Mouse (Mus musculus): ENCODE results near the gene Ip6k3. TPM values are rescaled to one million over a fixed set of nuclear protein-coding genes. Genes with fewer than 3 reads are reported as not detected.
A peak's percentile ranks its signal among the peaks of the same experiment; 100 is the strongest.

Gene Ip6k3
- total and polyA plus RNA-seq, 2 experiments from 2014 or later: 0.06 TPM; not detected in 1

DNA sequence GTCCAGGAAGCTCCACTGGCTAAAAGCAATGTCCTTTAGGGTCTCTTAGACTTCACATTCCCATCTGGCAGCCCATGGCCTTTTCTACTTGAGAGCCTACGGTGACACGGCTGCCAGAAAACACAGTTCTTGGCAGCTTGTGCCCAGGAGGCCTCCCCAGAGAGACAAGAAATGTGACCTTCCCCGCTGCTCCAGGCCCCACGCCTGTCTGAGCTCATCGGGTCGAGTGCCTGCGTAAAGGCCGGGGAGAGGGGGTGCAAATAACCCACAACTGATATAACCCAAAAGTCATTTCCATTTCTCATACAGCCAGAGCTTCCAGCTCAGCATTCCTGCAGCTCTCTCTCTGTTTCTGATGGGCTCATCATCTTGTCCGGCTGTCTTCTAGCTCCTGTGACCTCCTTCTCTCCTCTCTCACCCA, 13.8 kb downstream of the Ip6k3 start:
- TF ChIP-seq CTCF (IDR thresholded peaks at IDR 0.05; ENCODE audit: low read depth): no peak
- DNase-seq: no peak
- 61% methylated on average over 9 of the region's 9 CpGs for WGBS

GRCm38 (mm10) chr17:27152976-27153723, 14.4 kb downstream of the Ip6k3 start:
- DNase-seq: no peak
- Histone ChIP-seq H3K27ac (ENCODE audit: low read depth, low read length) (no peak overlapping the region), H3K4me2 (ENCODE audit: low read depth) (no peak overlapping the region), H3K4me1 (ENCODE audit: insufficient read depth) (no peaks in the 10 kb centered on the region), H3K36me3 (ENCODE audit: insufficient read depth) (no peaks in the 10 kb centered on the region), H3K27me3 (ENCODE audit: insufficient read depth, low read length) (no peaks in the 10 kb centered on the region), H3K9ac (no peak overlapping the region), H3K9me3 (ENCODE audit: low read length) (no peaks in the 10 kb centered on the region), H3K4me3 (ENCODE audit: low read depth, low read length) (no peak overlapping the region)
- WGBS: 57% methylated on average over 8 of the region's 8 CpGs
- ATAC-seq: 0 out of 2 replicates have a peak, but pooled peaks have one; percentile 10
- TF ChIP-seq CTCF (IDR thresholded peaks at IDR 0.05; ENCODE audit: low read depth): no peak

More for the DNA sequence above, 13.8 kb downstream of the Ip6k3 start:
- Histone ChIP-seq H3K27me3 (ENCODE audit: insufficient read depth, low read length) (no peaks in the 10 kb centered on the region), H3K9ac (no peak overlapping the region), H3K36me3 (ENCODE audit: insufficient read depth) (no peaks in the 10 kb centered on the region), H3K4me3 (ENCODE audit: low read depth, low read length) (no peak overlapping the region), H3K27ac (ENCODE audit: low read depth, low read length) (no peak overlapping the region), H3K9me3 (ENCODE audit: low read length) (no peaks in the 10 kb centered on the region), H3K4me1 (ENCODE audit: insufficient read depth) (no peaks in the 10 kb centered on the region), H3K4me2 (ENCODE audit: low read depth) (no peak overlapping the region)
- no peak for ATAC-seq

DNA sequence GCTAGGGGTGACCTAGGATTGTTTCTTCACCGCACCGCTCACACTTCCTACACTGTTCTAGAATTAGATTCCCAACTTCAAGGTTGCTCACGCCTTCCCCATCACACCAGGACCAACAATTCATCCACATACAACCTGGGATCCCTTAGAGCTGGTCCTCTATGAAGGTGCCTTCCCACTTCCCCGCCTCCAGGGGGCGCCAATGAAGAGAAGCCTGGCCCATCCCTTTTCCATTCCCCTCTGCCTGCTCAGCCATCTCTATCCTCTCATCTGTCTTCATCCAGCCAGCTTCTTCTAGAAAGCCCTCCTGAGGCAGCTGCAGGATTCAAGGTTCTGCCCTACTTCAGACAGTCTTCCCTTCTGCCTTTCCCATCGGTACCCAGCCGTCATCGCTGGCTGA, 16.2 kb downstream of the Ip6k3 start:
- 75% methylated on average over 8 of the region's 8 CpGs for WGBS

GRCm38 (mm10) chr17:27150871-27151270, 16.7 kb downstream of the Ip6k3 start:
- ATAC-seq (no peak), DNase-seq (no peak)
- Histone ChIP-seq H3K27ac (ENCODE audit: low read depth, low read length) (no peak overlapping the region), H3K4me2 (ENCODE audit: low read depth) (no peak overlapping the region), H3K9ac (no peak overlapping the region), H3K4me1 (ENCODE audit: insufficient read depth) (no peaks in the 10 kb centered on the region; the same call in 1 of the 2 replicates), H3K9me3 (ENCODE audit: low read length) (no peaks in the 10 kb centered on the region), H3K27me3 (ENCODE audit: insufficient read depth, low read length) (no peaks in the 10 kb centered on the region), H3K4me3 (ENCODE audit: low read depth, low read length) (no peak overlapping the region), H3K36me3 (ENCODE audit: insufficient read depth) (no peaks in the 10 kb centered on the region)
- no peak for TF ChIP-seq CTCF (IDR thresholded peaks at IDR 0.05; ENCODE audit: low read depth)
- 62% methylated on average over 7 of the region's 7 CpGs for WGBS

More for the DNA sequence above, 16.2 kb downstream of the Ip6k3 start:
- ATAC-seq (no peak), DNase-seq (no peak)
- Histone ChIP-seq H3K27me3 (ENCODE audit: insufficient read depth, low read length) (no peaks in the 10 kb centered on the region), H3K4me2 (ENCODE audit: low read depth) (no peak overlapping the region), H3K27ac (ENCODE audit: low read depth, low read length) (no peak overlapping the region), H3K9ac (no peak overlapping the region), H3K36me3 (ENCODE audit: insufficient read depth) (no peaks in the 10 kb centered on the region), H3K9me3 (ENCODE audit: low read length) (no peaks in the 10 kb centered on the region), H3K4me1 (ENCODE audit: insufficient read depth) (no peaks in the 10 kb centered on the region; the same call in 1 of the 2 replicates), H3K4me3 (ENCODE audit: low read depth, low read length) (no peak overlapping the region)
- peak; percentile 47 for TF ChIP-seq CTCF (IDR thresholded peaks at IDR 0.05; ENCODE audit: low read depth)

GRCm38 (mm10) chr17:27146323-27146923, 21.2 kb downstream of the Ip6k3 start:
- H3K9ac ChIP-seq: no peak overlapping the region
- no peak for DNase-seq
- no peaks in the 10 kb centered on the region for H3K27me3 ChIP-seq (ENCODE audit: insufficient read depth, low read length)
- H3K4me1 ChIP-seq (ENCODE audit: insufficient read depth): no peaks in the 10 kb centered on the region; the same call in 1 of the 2 replicates
- WGBS: 16% methylated on average over 8 of the region's 8 CpGs
- ATAC-seq: no peak
- TF ChIP-seq CTCF (IDR thresholded peaks at IDR 0.05; ENCODE audit: low read depth): no peak
- no peak overlapping the region for H3K4me2 ChIP-seq (ENCODE audit: low read depth)
- no peaks in the 10 kb centered on the region for H3K36me3 ChIP-seq (ENCODE audit: insufficient read depth)
- no peak overlapping the region for H3K27ac ChIP-seq (ENCODE audit: low read depth, low read length)
- no peaks in the 10 kb centered on the region for H3K9me3 ChIP-seq (ENCODE audit: low read length)
- H3K4me3 ChIP-seq (ENCODE audit: low read depth, low read length): no peak overlapping the region

GRCm38 (mm10) chr17:27144152-27144551, 23.4 kb downstream of the Ip6k3 start:
- TF ChIP-seq CTCF (IDR thresholded peaks at IDR 0.05; ENCODE audit: low read depth): no peak
- Histone ChIP-seq H3K4me2 (ENCODE audit: low read depth) (no peak overlapping the region), H3K36me3 (ENCODE audit: insufficient read depth) (no peaks in the 10 kb centered on the region), H3K27ac (ENCODE audit: low read depth, low read length) (no peak overlapping the region), H3K9ac (no peak overlapping the region), H3K4me3 (ENCODE audit: low read depth, low read length) (no peak overlapping the region), H3K27me3 (ENCODE audit: insufficient read depth, low read length) (no peaks in the 10 kb centered on the region), H3K9me3 (ENCODE audit: low read length) (no peaks in the 10 kb centered on the region), H3K4me1 (ENCODE audit: insufficient read depth) (no peaks in the 10 kb centered on the region; the same call in 1 of the 2 replicates)
- ATAC-seq: no peak
- 66% methylated on average over 4 of the region's 4 CpGs for WGBS
- no peak for DNase-seq

- no peaks in the 10 kb centered on the region; the same call in 1 of the 2 replicates for H3K4me1 ChIP-seq (ENCODE audit: insufficient read depth)
- H3K4me2 ChIP-seq (ENCODE audit: low read depth): no peak overlapping the region
- no peak overlapping the region for H3K27ac ChIP-seq (ENCODE audit: low read depth, low read length)
- ATAC-seq: no peak
- 42% methylated on average over 10 of the region's 10 CpGs for WGBS
- H3K9ac ChIP-seq: no peak overlapping the region
- H3K27me3 ChIP-seq (ENCODE audit: insufficient read depth, low read length): no peaks in the 10 kb centered on the region
- DNase-seq: no peak
- no peaks in the 10 kb centered on the region for H3K36me3 ChIP-seq (ENCODE audit: insufficient read depth)
- no peak overlapping the region for H3K4me3 ChIP-seq (ENCODE audit: low read depth, low read length)
- no peak for TF ChIP-seq CTCF (IDR thresholded peaks at IDR 0.05; ENCODE audit: low read depth)
- no peaks in the 10 kb centered on the region for H3K9me3 ChIP-seq (ENCODE audit: low read length)
Measured at GRCm38 (mm10) chr17:27141971-27142450, 25.6 kb downstream of the Ip6k3 start.
